Mouse (Mus musculus) T-helper 1 cell (primary cell): ENCODE results near the gene Gli3.

ENCODE experiments used
- in situ Hi-C: fragments of 300-600 bp; cut with MboI, MseI; formaldehyde crosslinking; loops from one replicate; pipeline ENCODE4 v1.15.1; 2025; ENCODE audit warnings: high pct_unique_total_duplicates

Gene Gli3

DNA sequence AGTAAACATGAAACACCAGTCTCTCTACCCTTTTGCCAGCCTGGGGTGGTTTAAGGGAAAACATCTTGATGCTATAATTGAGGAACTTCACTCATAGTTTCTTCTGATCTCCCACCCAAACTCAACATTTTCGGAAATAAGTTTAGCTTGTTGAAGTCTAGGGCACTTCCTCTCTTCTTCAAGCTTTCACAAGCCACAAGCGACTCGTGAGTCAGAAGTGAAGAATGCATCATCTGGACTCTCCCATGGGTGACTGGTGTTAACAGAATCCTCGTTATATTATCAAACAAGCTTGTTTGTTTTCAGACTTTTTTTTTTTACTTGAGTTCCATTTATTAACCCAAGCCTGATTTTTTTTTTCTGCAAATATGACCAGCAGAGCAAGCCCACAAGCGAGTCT, 197.5 kb downstream of the Gli3 start:
- in situ Hi-C loops: loop anchor here (10.0 kb wide), 1 partner anchor 816 kb away; no protein-coding TSS in a partner anchor

DNA sequence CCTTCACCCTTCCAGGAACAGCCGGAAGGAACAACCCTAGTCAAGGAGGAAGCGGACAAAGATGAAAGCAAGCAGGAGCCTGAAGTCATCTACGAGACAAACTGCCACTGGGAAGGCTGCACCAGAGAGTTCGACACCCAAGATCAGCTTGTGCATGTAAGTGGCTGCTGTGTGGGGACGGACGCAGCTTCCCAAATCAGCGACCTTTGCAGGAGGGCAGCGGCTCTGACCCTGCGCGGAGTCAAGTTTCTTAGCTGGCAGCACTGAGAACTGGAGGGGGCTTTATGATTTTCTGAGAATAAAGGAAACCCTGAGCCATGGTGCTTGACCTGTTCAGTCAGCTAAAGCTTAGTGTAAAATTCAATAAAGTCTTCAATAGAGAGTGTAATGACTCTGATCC, 199.3 kb downstream of the Gli3 start:
- in situ Hi-C loops: loop anchor here (10.0 kb wide), 1 partner anchor 818 kb away; no protein-coding TSS in a partner anchor

- in situ Hi-C loops: loop anchor here (10.0 kb wide), 1 partner anchor 820 kb away; no protein-coding TSS in a partner anchor
Measured at GRCm38 (mm10) chr13:15664580-15665201, 201.7 kb downstream of the Gli3 start.

DNA sequence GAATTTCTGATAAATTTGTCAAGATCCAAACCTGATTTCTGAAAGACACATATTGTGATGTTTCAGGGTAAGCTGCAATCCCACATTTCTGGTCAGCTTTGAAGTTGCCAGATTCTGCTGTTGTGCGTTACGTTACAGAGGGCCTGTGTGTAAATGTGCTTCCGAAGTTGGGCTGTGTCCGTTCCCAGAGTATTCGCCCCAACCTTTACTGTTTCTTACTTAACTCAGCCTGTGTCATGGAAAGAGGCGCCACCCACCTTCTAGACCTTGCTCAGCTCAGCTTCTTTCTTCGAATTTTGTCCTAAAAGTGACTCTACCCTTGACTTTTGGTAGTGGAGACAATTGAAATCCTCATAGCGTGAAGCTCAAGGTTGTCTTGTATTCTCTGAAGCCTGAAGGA, 202.5 kb downstream of the Gli3 start:
- in situ Hi-C loops: loop anchor here (10.0 kb wide), 1 partner anchor 821 kb away; no protein-coding TSS in a partner anchor

GRCm38 (mm10) chr13:15670144-15670961, 207.3 kb downstream of the Gli3 start:
- in situ Hi-C loops: no loop called here

DNA sequence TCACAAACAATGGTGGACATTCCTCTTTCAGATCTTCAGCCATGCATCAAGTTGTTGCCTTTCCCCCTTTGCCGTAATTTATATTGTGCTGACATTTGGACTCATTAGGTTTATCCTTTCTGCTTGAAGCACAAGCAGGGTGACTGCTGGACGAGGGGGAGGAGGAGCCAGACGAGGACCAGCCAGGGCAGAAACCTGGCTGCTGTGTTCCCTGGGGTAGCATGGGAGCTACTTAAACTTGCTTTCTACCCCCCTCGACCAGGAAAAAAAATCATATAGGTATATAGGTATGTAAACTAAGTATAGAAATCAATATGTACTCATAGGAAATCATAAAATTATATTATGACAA, 207.9 kb downstream of the Gli3 start:
- in situ Hi-C loops: no loop called here

DNA sequence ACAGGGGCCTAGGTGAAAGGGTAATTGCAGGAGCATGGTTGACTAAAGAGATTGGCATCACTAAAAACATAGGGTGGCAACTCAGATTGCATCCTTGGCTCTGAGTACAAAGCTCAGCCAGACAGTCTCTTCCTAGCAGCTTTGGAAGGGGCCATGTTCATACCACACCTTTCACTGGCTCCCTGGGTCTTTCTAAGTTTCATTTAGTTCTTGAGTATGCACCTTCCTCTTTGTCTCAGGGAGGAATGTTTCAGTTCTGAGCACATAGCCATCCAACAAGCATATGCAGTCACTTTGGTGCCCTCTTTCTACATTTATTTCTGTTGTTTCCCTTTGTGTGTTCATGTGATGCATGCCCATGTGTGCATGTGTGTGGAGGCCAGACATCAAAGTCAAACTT, 212.4 kb downstream of the Gli3 start:
- in situ Hi-C loops: no loop called here

GRCm38 (mm10) chr13:15677106-15677760, 214.2 kb downstream of the Gli3 start:
- in situ Hi-C loops: no loop called here

DNA sequence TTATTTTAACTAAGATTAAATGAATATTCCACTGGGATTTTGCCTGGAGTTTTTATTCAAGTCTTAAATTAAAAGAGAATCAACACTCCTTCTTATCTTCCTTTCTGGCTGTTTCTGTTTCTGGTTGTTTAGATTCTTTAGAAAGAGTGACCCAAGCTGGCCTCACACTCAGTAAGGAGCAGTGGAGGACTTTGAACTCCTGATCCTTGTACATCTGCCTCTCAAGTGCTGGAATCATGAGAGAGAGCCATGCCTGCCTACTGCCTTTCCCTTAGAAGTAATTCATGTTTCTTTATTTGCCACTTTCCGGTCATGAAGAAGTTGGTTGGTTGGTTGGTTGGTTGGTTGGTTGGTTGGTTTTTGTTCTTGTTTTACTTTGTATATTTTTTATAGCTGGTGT, 218.5 kb downstream of the Gli3 start:
- in situ Hi-C loops: no loop called here

DNA sequence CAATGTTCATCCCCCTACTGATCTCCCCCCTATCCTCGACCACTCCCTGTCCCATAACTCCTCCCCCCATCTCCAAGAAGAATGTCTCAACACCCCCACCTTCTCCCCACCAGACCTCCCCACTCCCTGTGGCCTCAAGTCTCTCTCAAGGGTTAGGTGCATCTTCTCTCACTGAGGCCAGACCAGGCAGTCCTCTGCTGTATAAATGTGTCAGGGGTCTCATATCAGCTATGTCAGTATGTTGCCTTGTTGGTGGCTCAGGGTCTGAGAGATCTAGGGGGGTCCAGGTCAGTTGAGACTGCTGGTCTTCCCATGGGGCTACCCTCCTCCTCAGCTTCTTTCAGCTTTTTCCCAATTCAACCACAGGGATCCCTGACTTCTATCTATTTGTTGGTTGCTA, 220.0 kb downstream of the Gli3 start:
- in situ Hi-C loops: no loop called here

DNA sequence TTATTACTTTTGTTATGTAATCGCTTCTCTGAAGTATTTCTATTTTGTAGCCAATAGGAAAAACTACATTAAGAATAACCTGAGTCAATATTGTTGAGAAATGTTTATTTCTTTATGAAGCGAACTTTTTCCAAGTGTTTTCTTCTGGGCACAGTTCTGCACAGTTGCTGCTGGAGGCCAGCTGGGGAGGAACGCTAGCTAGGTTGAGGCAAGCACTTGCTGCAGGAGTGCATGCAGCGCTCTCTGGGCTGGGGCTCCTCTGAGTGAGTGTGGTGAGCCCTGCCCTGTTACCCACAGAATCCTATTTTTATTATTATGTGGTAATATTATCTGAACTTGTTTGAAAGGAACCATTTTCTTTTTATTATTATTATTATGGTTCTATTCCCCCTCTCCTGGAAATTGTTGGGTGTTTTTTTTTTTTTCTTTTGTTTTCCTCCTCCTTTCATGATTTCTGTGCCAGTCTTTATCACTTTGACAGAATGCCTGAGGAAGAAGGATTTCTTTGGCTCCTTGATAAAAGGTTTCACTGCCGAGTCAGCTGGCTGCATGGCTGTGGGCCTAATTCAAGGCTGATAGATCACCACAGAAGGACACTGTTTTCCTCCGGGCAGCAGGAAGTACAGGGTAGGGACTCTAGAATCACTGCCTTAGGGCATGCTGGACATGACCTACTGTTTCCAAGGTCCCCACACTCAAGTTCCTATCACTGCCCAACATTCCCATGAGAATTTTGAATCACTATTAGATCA, 225.2 kb downstream of the Gli3 start:
- in situ Hi-C loops: no loop called here

DNA sequence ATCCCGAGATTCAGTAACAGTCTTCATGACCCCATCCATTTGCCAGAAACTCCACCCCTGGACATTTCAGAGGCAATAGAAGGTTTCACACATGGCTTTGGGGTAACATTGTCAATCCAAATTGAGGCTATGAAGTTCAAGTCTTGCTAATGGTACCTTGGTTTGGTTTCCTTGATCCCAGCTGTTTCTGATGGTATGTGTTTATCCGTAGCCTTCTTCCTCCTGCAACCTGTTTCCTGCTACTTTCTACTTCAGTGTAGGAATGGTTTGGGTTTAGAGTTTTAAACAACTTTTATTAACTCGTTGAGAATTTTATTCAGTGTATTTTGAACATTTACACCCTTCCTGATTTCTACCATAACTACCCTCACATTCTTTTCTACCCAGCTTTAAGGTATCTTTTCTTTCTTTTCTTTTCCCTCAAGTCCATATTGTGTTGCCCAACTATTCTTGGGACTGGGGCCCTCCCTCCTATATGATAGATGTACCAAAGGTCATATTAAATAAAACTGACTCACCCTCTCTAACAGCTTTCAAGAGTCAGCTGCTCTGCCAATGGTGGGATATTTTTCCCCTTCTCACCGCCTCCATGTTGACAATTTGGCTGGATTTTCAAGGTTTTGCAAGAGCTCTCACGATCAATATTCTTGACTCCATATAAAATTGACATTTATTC, 225.9 kb downstream of the Gli3 start:
- in situ Hi-C loops: no loop called here

GRCm38 (mm10) chr13:15691751-15692464, 228.9 kb downstream of the Gli3 start:
- in situ Hi-C loops: loop anchor here (10.0 kb wide), 1 partner anchor 1567 kb away; no protein-coding TSS in a partner anchor

- in situ Hi-C loops: loop anchor here (10.0 kb wide), 1 partner anchor 1568 kb away; no protein-coding TSS in a partner anchor
Measured at GRCm38 (mm10) chr13:15692465-15692809, 229.4 kb downstream of the Gli3 start.

GRCm38 (mm10) chr13:15698284-15698683, 235.2 kb downstream of the Gli3 start:
- in situ Hi-C loops: loop anchor here (10.0 kb wide), 1 partner anchor 1573 kb away; no protein-coding TSS in a partner anchor

GRCm38 (mm10) chr13:15699116-15699515, 236.1 kb downstream of the Gli3 start:
- in situ Hi-C loops: loop anchor here (10.0 kb wide), 1 partner anchor 1574 kb away; no protein-coding TSS in a partner anchor

DNA sequence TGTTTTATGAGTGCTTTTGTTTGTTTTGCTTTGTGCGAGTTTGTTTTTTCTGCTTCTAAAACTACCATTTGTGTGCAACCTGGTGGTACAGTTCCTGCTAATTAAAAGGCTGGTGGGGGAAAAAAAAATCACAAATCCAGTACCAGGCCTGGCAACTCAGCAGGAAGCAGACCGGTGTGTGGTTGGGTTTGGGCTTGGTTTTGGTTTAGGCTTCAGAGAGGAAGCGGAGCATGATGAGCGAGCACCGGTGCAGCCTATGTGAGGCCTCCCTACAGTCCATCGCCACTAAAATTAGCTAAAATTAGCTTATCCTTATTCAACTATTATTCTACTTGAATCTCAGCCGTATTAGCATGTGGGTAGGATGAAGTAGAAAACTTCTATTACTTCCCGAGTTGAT, 241.6 kb downstream of the Gli3 start:
- in situ Hi-C loops: no loop called here

GRCm38 (mm10) chr13:15707481-15707881, 244.4 kb downstream of the Gli3 start:
- in situ Hi-C loops: no loop called here

- in situ Hi-C loops: no loop called here
Measured at GRCm38 (mm10) chr13:15713486-15713885, 250.5 kb downstream of the Gli3 start.

GRCm38 (mm10) chr13:15714331-15714725, 251.3 kb downstream of the Gli3 start:
- in situ Hi-C loops: no loop called here
